Mouse (Mus musculus) T-cell, adult 2 months (primary cell): ENCODE results near the gene Senp2.
A peak's percentile ranks its signal among the peaks of the same experiment; 100 is the strongest.

Source experiments
- DNase-seq: peaks from one replicate; pipeline ENCODE4 v3.0.0; 2022; ENCODE audit warnings: low spot score

Senp2 gene

DNA sequence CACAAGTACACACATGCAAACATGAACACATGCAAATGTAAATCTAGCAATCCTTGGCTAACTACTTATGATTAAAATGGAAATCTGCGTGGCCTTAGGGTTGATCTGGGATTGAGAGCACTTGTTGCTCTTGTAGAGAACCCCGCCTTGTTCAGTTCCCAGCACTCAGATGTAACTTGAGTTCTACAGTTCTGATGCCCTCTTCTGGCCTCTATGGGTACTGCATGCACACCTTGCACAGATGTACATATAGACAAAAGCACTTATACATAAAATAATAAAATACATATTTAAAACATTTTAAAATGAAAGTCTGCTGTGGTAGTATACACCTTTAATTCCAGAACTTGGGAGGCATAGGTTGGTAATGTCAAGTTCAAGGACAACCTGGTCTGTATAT is 12.8 kb downstream of the Senp2 start:
- DNase-seq: peak; percentile 20

GRCm38 (mm10) chr16:22027474-22027873 is 18.2 kb downstream of the Senp2 start:
- DNase-seq: no peak

DNA sequence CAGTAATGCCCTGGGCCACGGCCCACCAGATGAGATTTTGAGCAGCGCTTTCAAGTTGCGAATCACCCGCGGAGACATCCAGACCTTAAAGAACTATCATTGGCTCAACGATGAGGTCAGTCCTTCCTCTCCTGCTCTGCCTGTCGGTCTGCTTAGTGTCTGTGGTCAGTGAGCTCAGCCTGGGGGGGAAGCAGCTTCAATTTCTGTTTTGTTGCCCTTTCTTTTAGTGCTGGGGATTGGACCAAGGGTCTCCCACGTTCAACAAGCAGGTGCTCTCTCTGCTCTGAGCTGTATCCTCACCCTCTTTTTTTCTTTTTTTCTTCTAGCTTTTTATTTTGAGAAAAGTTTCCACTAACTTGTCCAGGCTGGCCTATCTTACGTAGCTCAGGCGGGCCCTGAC is 29.3 kb downstream of the Senp2 start:
- DNase-seq: no peak

- DNase-seq: no peak
These were observed 30.7 kb downstream of the Senp2 start for GRCm38 (mm10) chr16:22039978-22040377.

GRCm38 (mm10) chr16:22043830-22044229 is 34.5 kb downstream of the Senp2 start:
- DNase-seq: no peak

- DNase-seq: no peak
These were observed 36.6 kb downstream of the Senp2 start for GRCm38 (mm10) chr16:22045930-22046329.

GRCm38 (mm10) chr16:22046739-22047366 is 37.6 kb downstream of the Senp2 start:
- no peak for DNase-seq

- DNase-seq: no peak
These were observed 44.1 kb downstream of the Senp2 start for GRCm38 (mm10) chr16:22053411-22053810.

GRCm38 (mm10) chr16:22057498-22057897 is 48.2 kb downstream of the Senp2 start:
- no peak for DNase-seq

DNA sequence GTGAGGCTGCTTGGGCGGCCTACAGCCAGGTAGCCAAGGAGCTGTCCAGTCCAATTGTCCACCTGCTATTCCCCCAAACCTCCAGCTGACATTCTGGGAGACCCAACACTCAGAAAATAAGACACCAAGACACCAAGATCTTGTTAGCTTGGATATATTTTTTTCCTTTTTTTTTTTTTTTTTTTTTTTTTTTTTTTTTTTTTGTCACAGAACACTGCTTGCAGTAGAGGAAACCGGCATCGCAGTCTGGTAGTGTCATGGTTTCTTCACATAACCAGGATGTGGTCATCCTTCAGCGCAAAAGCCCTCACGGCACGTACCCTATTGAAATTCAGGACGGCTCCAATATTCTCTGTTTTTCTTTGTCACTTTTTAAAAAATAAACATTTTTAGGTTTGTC is 49.6 kb downstream of the Senp2 start:
- DNase-seq: peak; percentile 22

- DNase-seq: no peak
These were observed 51.1 kb downstream of the Senp2 start for GRCm38 (mm10) chr16:22060416-22060815.

GRCm38 (mm10) chr16:22061555-22062160 is 52.4 kb downstream of the Senp2 start:
- peak; percentile 15 for DNase-seq

GRCm38 (mm10) chr16:22062284-22062683 is 53.0 kb downstream of the Senp2 start:
- DNase-seq: no peak

DNA sequence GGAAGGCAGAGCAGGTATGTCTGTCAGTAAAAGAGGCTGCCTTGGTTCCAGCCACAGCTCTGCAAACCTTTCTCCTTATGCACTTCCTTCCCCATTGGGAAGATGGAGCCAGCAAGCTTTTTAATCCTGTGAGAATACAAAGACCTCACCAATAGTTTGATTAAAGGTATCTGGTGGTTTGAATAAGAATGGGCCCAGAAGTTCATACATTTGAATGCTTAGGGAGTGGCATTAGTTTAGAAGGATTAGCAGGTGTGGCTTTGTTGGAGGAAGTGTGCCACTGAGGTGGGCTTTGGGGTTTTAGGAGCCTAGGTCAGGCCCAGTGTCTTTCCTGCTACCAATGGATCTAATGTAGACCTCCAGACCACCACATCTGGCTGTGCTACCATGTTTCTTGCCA is 56.3 kb downstream of the Senp2 start:
- no peak for DNase-seq

DNA sequence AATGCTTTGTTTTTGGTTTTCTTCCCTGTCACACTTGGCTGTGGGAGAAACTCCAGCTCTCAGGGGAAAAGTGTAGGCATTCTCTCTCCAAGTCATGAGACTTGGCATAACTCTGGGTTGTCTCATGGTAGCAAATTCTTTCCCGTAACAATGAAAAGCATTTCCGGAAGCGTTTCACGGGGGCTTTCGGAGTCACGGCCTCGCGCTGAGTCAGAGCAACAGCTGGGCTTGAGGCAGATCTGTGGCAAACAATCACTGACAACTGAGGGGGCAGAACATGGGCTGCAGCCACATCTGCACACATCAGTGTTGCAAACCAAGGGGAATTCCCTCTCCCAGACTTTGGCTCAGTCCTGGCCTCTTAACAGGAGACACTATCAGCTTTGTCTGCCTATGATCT is 58.1 kb downstream of the Senp2 start:
- DNase-seq: no peak

GRCm38 (mm10) chr16:22071361-22071760 is 62.1 kb downstream of the Senp2 start:
- no peak for DNase-seq

DNA sequence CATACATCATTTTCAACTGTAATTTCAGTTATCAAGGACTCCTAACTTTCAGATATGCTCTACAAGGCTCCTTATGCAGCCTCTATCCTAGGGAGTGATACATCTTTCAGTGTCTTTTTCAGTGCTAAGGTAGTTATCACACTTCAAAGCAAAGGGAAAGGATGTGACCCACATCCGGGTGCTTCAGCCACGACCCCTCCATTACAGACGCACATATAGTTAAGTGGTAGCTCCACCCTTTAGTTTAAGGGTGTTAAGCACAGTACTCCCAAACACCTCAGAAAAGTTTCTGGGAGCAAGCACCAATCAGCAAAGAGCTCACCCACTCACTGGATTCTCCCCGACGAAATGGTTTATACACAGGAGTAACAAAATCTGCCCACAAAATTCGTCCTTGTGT is 65.8 kb downstream of the Senp2 start:
- peak; percentile 51 for DNase-seq

DNA sequence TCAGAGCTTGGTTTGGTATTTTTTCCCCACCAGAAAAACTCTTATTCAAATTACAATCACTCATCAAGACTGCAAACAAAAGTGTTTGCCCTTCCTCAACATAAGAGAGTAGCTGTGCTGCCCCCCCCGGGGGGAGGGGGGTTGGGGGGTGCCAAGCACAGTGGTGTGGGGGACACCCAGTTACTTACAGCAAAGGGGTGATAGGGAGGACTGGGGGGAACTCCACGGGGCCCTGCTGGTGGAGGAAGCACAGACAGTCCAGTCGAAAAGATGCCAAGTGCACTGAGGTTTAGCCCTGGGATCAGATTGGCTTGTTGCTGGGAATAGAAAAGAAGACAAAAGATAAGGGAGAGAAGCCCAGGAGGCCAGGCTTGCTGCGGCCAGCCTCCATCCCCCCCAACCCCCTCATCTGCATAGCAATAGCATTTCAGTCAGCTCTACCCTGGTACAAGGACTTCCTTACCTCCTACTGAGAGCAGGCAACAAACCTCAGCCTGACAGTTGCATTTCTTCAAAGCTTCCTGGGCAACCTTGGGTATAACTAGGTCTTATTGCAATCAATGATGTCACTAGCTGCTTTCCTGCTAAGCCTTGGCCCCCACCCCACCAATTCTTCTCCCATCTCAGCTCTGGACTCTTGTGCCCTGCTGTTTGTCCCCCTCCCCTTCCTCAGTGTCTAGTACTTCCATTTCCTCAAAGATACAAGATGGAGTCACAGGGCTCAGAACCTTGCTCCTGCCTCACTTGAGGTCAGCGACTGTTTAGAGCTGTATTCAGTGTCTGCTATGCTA is 66.7 kb downstream of the Senp2 start:
- DNase-seq: no peak

GRCm38 (mm10) chr16:22076620-22076941 is 67.3 kb downstream of the Senp2 start:
- DNase-seq: no peak

DNA sequence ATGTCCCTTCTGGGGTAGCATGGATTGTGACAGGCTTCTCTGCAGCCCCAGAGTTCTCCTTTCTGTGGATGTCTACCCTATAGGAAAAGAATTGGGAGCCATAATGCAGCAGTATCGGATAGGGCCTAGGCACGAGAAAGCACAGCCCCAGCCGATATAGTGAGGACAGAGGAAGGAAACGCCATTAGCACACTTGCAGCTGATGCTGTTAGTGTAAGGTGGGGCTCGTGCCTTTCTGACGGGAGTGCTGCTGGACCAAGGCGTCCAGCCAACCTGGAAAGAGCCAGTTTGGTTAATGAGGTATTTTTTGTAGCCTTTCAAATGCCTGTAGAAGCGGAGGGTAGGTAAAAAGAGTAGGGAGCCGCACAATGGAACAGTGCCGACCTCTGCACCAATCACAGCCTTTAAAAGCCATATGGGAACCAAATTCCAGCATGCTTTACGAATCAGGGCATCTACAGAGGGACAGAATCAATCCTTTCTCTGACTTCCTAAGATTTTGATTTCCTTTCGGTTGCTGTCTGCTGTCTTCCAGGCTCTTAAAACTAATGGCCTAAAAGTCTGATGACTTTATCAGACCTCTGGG is 70.9 kb downstream of the Senp2 start:
- DNase-seq: no peak

DNA sequence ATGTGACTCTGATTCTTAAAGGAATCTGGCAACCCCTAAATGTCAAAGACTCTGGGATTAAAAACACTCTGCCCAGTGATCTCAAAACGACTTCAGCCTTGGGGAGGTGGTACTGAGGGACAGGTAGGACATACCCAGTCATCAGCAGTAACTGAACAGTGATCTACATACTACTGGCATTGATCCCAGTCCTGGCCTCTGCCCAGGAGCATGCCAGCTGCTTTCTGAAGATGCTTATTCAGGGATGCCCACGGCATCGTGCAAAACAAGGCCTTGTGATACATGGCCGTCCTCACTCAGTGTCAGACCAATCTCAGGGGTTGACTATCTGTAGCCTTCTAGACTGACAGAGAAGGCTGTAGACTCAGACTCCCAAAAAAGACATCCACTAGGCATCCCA is 76.1 kb downstream of the Senp2 start:
- no peak for DNase-seq

- DNase-seq: no peak
These were observed 82.0 kb downstream of the Senp2 start for GRCm38 (mm10) chr16:22091255-22091783.

GRCm38 (mm10) chr16:22095751-22096150 is 86.5 kb downstream of the Senp2 start:
- DNase-seq: no peak
